Mouse (Mus musculus) cerebellum, adult 2 months (tissue): ENCODE measurements around the gene Adgre4. TPM values are rescaled to one million over a fixed set of nuclear protein-coding genes. Genes with fewer than 3 reads are reported as not detected.

Experiments
- DNase-seq, 2 experiments: peaks; one replicate each; pipeline ENCODE4 v3.0.0; 2021
- H3K27ac ChIP-seq: fragments of 200-500 bp; 2 replicates; pipeline ENCODE4 v1.5.1; 2012; ENCODE audit warnings: low read length, control low read depth, inconsistent platforms; ENCODE audit not compliant: insufficient read depth
- H3K27me3 ChIP-seq: fragments of 200-500 bp; 2 replicates; pipeline ENCODE4 v1.6.1; 2012; ENCODE audit warnings: inconsistent platforms, mild to moderate bottlenecking, low read length, moderate library complexity; ENCODE audit not compliant: control insufficient read depth, insufficient read depth
- H3K4me1 ChIP-seq: fragments of 200-500 bp; 2 replicates; pipeline ENCODE4 v1.6.1; 2011; ENCODE audit warnings: low read length; ENCODE audit not compliant: control insufficient read depth, insufficient read depth
- H3K4me3 ChIP-seq: fragments of 200-500 bp; replicated peaks from 2 replicates; pipeline ENCODE3; 2011; ENCODE audit warnings: mild to moderate bottlenecking, low read depth, low read length, control low read depth; ENCODE audit not compliant: insufficient read depth
- CTCF ChIP-seq: fragments of 200-500 bp; IDR thresholded peaks from 2 replicates; pipeline ENCODE4 v1.5.1; 2011; ENCODE audit warnings: low read depth, mild to moderate bottlenecking, control low read depth, low read length, moderate library complexity, borderline replicate concordance; ENCODE audit not compliant: insufficient read depth
- POLR2A ChIP-seq: fragments of 200-500 bp; IDR thresholded peaks from 2 replicates; pipeline ENCODE4 v1.6.1; 2011; ENCODE audit warnings: low read length, control low read depth, borderline replicate concordance; ENCODE audit not compliant: insufficient read depth
- WGBS: fragments of 180-500 bp; shearing (Covaris S2); methylation state at CpG from one replicate; pipeline ENCODE4 v1.1.7; 2018; 5-methylcytosine and 5-hydroxymethylcytosine counted together
- polyA plus RNA-seq: library from polyadenylated mRNA; depleted of rRNA; stranded (reverse); fragments of >200 nt; gene quantifications from 2 replicates; pipeline ENCODE4 v1.2.3, GENCODE M21; 2012; rRNA removed

Adgre4 gene
- 0.10 TPM in 1 of 2 replicates, not detected in the other for polyA plus RNA-seq

DNA sequence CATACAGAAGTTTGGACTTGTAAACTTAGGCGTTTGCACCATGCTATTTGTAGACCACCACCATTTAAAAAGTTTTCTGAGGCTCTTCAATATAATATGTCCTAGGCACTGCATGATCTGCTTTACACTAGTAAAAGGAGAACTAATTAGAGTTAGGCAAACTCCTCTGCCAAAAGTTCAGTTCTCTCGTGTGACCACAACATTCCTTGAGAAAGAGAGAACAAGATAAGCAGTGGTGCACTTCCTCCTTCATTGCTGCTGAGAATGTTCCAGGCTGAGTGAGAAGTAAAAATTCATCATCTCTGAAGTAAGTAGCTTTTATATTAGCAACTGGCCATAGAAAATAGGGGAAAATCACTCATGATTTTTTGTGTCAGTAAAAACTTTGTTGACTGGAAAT lies at the start of gene Adgre4:
Gene Adgre4, plus strand, starts transcription at position 199 of the 400 bp plus-strand sequence.
- Histone ChIP-seq H3K27me3 (no peaks in the 10 kb centered on the region), H3K4me3 (no peak within 1 kb of the TSS), H3K27ac (no peak within 1 kb of the TSS), H3K4me1 (no peaks in the 10 kb centered on the region)
- TF ChIP-seq CTCF: no peak
- no peak for TF ChIP-seq POLR2A
- 66% methylated on average over 2 of the region's 2 CpGs for WGBS
- DNase-seq: no peak

DNA sequence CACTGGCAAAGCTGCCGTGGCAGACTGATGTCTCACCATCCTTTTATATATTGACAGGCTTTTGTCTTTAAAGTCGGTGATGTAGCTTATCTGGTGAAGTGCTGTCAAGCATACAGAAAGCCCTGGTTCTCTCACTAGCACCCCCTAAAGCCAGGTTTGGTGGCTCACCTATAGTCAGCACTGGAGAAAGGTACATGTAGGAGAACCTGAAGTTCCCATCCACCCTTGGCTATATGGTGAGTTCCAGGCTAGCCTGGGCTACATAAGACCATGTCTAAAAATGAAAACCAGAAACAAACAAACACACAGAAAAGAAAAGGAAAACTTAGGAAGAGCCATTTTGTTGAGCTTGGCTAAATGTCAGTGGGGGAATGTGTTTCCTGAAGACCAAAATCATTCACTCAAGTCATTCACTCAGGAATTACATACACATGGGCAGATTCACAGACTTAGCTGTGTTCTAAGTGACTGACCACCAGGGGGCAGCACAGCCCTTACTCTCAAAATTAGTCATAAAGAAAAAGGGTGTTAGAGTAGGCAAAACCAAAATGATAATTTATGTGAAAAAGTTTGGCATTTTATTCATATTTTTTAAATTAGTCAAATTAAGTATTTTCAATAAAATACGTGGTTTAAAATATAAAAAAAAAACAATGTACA lies 47.5 kb upstream of the Adgre4 start:
- WGBS: 61% methylated on average over 3 of the region's 3 CpGs
- H3K27me3 ChIP-seq: no peaks in the 10 kb centered on the region

DNA sequence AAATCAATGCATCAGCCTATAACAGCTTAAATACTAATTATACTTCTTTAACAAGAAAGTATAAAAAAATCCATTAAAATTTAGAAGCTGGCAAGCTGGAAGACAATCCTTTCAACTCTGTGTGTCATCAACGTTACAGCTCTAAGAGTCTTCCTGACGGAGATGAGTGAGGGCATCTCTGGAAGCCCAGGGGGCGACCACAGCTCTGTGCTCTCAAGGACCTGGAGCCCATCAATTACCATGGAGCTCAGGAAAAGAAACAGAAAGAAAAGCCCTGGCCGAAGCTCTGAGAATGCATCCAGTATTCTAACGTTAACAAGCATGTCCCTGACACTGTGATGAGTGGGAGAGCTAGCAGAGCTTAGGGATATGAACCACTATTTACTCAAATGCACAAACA lies 46.9 kb upstream of the Adgre4 start:
- Histone ChIP-seq H3K27ac (no peak overlapping the region), H3K4me1 (no peaks in the 10 kb centered on the region), H3K4me3 (no peak overlapping the region), H3K27me3 (no peaks in the 10 kb centered on the region)
- DNase-seq: no peak
- 79% methylated on average over 5 of the region's 5 CpGs for WGBS
- TF ChIP-seq POLR2A (no peak), CTCF (no peak)

More for the DNA sequence above, 47.5 kb upstream of the Adgre4 start:
- peak; percentile 48 to 67 for DNase-seq
- no peaks in the 10 kb centered on the region for H3K4me1 ChIP-seq
- peak; percentile 57; the same call in 1 of the 2 replicates for TF ChIP-seq CTCF
- no peak for TF ChIP-seq POLR2A
- no peak overlapping the region for H3K4me3 ChIP-seq
- no peak overlapping the region for H3K27ac ChIP-seq

DNA sequence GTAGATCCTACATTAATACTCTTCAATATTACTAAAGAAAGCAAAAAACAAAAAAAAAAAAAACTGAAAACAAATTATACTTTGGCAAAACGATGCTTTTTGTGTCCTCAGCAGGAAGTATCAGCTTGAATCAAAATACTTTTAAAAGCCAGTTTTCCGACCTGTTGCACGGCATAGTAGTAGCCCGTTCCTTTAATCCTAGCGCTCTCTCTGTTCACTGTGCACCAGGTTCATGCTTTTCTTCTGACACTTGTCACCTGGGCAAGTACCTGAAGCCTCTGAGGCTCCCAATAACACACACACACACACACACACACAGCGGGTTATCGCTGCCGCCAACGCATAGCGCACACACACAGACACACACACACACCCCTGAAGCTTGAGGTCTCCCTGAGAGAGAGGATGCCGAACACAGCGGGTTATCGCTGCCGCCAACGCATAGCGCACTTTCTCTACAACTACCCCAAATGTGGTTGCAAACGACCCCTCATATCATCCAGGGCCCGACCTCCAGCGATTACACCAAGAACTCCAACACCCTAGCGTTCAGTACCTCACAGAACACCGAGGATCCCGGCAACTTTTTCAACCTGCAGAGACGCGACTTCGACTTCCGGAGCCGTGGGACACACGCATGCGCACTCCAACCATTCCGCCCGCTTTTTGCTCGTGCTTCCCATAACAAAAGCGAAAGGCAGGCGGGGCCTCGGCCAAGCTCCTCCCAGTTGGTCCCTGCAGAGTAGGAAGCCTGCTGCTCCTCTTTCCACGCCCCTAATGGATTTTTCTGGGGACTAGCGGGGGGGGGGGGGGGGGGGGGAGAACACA lies 37.6 kb upstream of the Adgre4 start, which contains the start of gene Pot1b:
Gene Pot1b, minus strand, starts transcription at position 645 of the 828 bp plus-strand sequence.
- H3K27ac ChIP-seq: no peak within 1 kb of the TSS
- under 1% methylated on average over 37 of the region's 37 CpGs for WGBS
- no peaks in the 10 kb centered on the region for H3K4me1 ChIP-seq
- peak within 1 kb of the TSS; percentile 70 for H3K4me3 ChIP-seq
- TF ChIP-seq POLR2A: peak; percentile 24; the same call in 1 of the 2 replicates
- no peak for TF ChIP-seq CTCF
- H3K27me3 ChIP-seq: no peaks in the 10 kb centered on the region
- peak; percentile 94 to 95 for DNase-seq

DNA sequence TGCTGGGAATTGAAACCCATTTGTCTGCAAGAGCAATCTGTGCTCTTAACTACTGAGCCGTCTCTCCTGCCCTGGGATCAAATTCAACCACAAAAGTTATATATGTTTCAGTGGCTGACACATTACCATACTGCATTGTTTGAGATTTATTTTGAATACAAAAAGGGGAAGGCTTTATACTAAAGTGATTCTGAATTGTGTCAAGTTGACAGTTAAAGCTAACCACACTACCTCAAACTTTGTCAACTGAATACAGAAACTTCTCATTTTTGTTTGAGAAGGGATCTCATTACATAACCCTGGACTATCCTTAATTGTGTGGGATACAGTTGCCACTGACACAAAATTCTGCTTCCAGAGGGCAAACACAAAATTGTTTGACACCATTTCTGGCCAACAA lies 28.5 kb upstream of the Adgre4 start:
- no peak overlapping the region for H3K4me3 ChIP-seq
- no peaks in the 10 kb centered on the region for H3K27me3 ChIP-seq
- WGBS: 83% methylated on average over 1 of the region's 1 CpGs
- no peak overlapping the region for H3K27ac ChIP-seq
- no peaks in the 10 kb centered on the region for H3K4me1 ChIP-seq
- TF ChIP-seq CTCF (no peak), POLR2A (no peak)
- no peak for DNase-seq

GRCm38 (mm10) chr17:55722250-55722649 lies 27.5 kb upstream of the Adgre4 start:
- Histone ChIP-seq H3K4me1 (no peaks in the 10 kb centered on the region), H3K4me3 (no peak overlapping the region), H3K27me3 (no peaks in the 10 kb centered on the region), H3K27ac (no peak overlapping the region)
- TF ChIP-seq POLR2A (no peak), CTCF (no peak)
- peak in 1 of 2 experiments; percentile 10 for DNase-seq
- WGBS: 43% methylated on average over 2 of the region's 2 CpGs

DNA sequence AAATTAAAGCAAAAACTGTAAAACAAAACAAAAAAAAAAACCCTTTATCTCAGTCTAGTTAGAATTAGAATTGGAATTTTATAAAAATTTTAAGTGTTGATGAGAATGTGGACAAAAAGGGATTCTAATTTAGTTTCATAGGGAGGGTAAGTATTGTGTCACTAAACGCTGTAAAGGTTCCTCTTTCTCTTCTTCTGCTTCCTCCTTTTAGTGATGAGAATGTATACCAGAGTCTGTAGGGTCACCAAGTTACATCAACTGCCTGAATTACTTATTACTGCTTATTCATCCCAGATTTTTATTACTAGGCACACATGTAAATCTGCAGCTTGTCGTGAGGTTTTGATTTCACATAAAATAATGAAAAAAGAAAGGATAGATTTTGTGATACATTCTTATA lies 23.6 kb upstream of the Adgre4 start:
- Histone ChIP-seq H3K27ac (no peak overlapping the region), H3K27me3 (no peaks in the 10 kb centered on the region), H3K4me3 (no peak overlapping the region), H3K4me1 (no peaks in the 10 kb centered on the region)
- 75% methylated on average over 2 of the region's 2 CpGs for WGBS
- no peak for DNase-seq
- no peak for TF ChIP-seq POLR2A
- no peak for TF ChIP-seq CTCF
